Mouse (Mus musculus) liver, postnatal 0 days (tissue): Measurements from ENCODE around the gene Dnajc15. TPM values are rescaled to one million over a fixed set of nuclear protein-coding genes. Genes with fewer than 3 reads are reported as not detected.

Source experiments
- ATAC-seq: fragments of 200-750 bp; cut with Nextera tagmentation; 2 replicates; pipeline ENCODE4 v1.8.0; 2017; ENCODE audit warnings: mild to moderate bottlenecking, moderate library complexity
- DNase-seq: peaks from one replicate; pipeline ENCODE4 v3.0.0-alpha.2; 2016
- H3K27ac ChIP-seq: fragments of 300-500 bp; sonication (generic); 2 replicates; pipeline ENCODE4 v1.5.1; 2014; ENCODE audit warnings: antibody characterized with exemption, moderate library complexity, mild to moderate bottlenecking, low read depth
- H3K27me3 ChIP-seq: fragments of 300-500 bp; sonication (generic); 2 replicates; pipeline ENCODE4 v1.6.1; 2014; ENCODE audit warnings: low read length, control low read depth, mixed read lengths; ENCODE audit not compliant: insufficient read depth
- H3K36me3 ChIP-seq: fragments of 300-500 bp; sonication (generic); replicated peaks from 2 replicates; pipeline ENCODE4 v1.6.1; 2014; ENCODE audit warnings: mild to moderate bottlenecking, control low read depth, low read length, moderate library complexity, mixed read lengths; ENCODE audit not compliant: insufficient read depth
- H3K4me1 ChIP-seq: fragments of 300-500 bp; sonication (generic); 2 replicates; pipeline ENCODE4 v1.6.1; 2014; ENCODE audit warnings: antibody characterized with exemption, mild to moderate bottlenecking, control low read depth; ENCODE audit not compliant: insufficient read depth
- H3K4me2 ChIP-seq: fragments of 300-500 bp; sonication (generic); 2 replicates; pipeline ENCODE4 v1.6.1; 2014; ENCODE audit warnings: low read depth, mild to moderate bottlenecking, low read length, moderate library complexity, mixed read lengths
- H3K4me3 ChIP-seq: fragments of 300-500 bp; sonication (generic); 2 replicates; pipeline ENCODE4 v1.5.1; 2014; ENCODE audit warnings: low read depth, low read length
- H3K9ac ChIP-seq: fragments of 300-500 bp; sonication (generic); replicated peaks from 2 replicates; pipeline ENCODE4 v1.6.1; 2014; ENCODE audit warnings: mild to moderate bottlenecking, moderate library complexity
- H3K9me3 ChIP-seq: fragments of 300-500 bp; sonication (generic); 2 replicates; pipeline ENCODE4 v1.6.1; 2016; ENCODE audit warnings: mild to moderate bottlenecking, control low read depth, low read length, mixed read lengths
- CTCF ChIP-seq: sonication (generic); IDR thresholded peaks from 2 replicates; pipeline ENCODE4 v1.5.1; 2016; ENCODE audit warnings: antibody characterized with exemption, low read depth
- EP300 ChIP-seq: IDR thresholded peaks from 2 replicates; pipeline ENCODE4 v1.6.1; 2016; ENCODE audit warnings: antibody characterized with exemption, low read depth, mild to moderate bottlenecking
- WGBS: fragments of 180-500 bp; shearing (Covaris S2); extraction: QIAGEN DNeasy Blood & Tissue Kit; methylation state at CpG from one replicate; pipeline ENCODE4 v1.1.7; 2014; ENCODE audit not compliant: insufficient replicate concordance; 5-methylcytosine and 5-hydroxymethylcytosine counted together
- polyA plus RNA-seq: library from polyadenylated mRNA; unstranded; fragments of >200 nt; fragmentation: Nextera tagmentation; extraction: Ambion mirVana; gene quantifications from 2 replicates; pipeline ENCODE4 v1.2.1, GENCODE M21; 2015

Gene Dnajc15
- polyA plus RNA-seq, 1 experiment from 2014 or later, result 68.5 TPM

GRCm38 (mm10) chr14:77796506-77796905, 78.4 kb downstream of the Dnajc15 start:
- DNase-seq (no peak), ATAC-seq (no peak)
- Histone ChIP-seq H3K4me1 (no peaks in the 10 kb centered on the region), H3K27ac (no peak overlapping the region), H3K4me2 (no peak overlapping the region), H3K9ac (no peak overlapping the region), H3K27me3 (no peaks in the 10 kb centered on the region), H3K4me3 (no peak overlapping the region), H3K36me3 (no peaks in the 10 kb centered on the region), H3K9me3 (no peaks in the 10 kb centered on the region)
- TF ChIP-seq EP300 (no peak), CTCF (no peak)
- WGBS, result 79% methylated on average over 4 of the region's 4 CpGs

- H3K36me3 ChIP-seq, result no peaks in the 10 kb centered on the region
- DNase-seq, result no peak
- no peaks in the 10 kb centered on the region for H3K27me3 ChIP-seq
- 41% methylated on average over 5 of the region's 5 CpGs for WGBS
- ATAC-seq, result peak; percentile 36; the same call in 1 of the 2 replicates
- no peaks in the 10 kb centered on the region for H3K9me3 ChIP-seq
- H3K9ac ChIP-seq, result no peak overlapping the region
- no peak overlapping the region for H3K4me2 ChIP-seq
- H3K27ac ChIP-seq, result no peak overlapping the region
- no peak overlapping the region for H3K4me3 ChIP-seq
- H3K4me1 ChIP-seq, result no peaks in the 10 kb centered on the region
- TF ChIP-seq CTCF (no peak), EP300 (no peak)
Measured at GRCm38 (mm10) chr14:77795240-77795639, 79.7 kb downstream of the Dnajc15 start.

GRCm38 (mm10) chr14:77794285-77794949, 80.5 kb downstream of the Dnajc15 start:
- H3K4me2 ChIP-seq, result no peak overlapping the region
- H3K9me3 ChIP-seq, result no peaks in the 10 kb centered on the region
- no peak overlapping the region for H3K4me3 ChIP-seq
- H3K27me3 ChIP-seq, result no peaks in the 10 kb centered on the region
- no peak overlapping the region; the same call in 1 of the 2 replicates for H3K27ac ChIP-seq
- WGBS, result 58% methylated on average over 7 of the region's 7 CpGs
- H3K9ac ChIP-seq, result no peak overlapping the region
- ATAC-seq, result peak; percentile 47; the same call in 1 of the 2 replicates
- no peaks in the 10 kb centered on the region for H3K36me3 ChIP-seq
- TF ChIP-seq CTCF (no peak), EP300 (no peak)
- DNase-seq, result no peak
- no peaks in the 10 kb centered on the region for H3K4me1 ChIP-seq

GRCm38 (mm10) chr14:77792998-77793397, 81.9 kb downstream of the Dnajc15 start:
- DNase-seq, result no peak
- H3K9me3 ChIP-seq, result no peaks in the 10 kb centered on the region
- no peak for TF ChIP-seq CTCF
- no peak for TF ChIP-seq EP300
- H3K27ac ChIP-seq, result no peak overlapping the region
- no peak overlapping the region for H3K4me3 ChIP-seq
- no peak overlapping the region for H3K4me2 ChIP-seq
- H3K27me3 ChIP-seq, result no peaks in the 10 kb centered on the region
- ATAC-seq, result no peak
- 88% methylated on average over 6 of the region's 6 CpGs for WGBS
- no peak overlapping the region for H3K9ac ChIP-seq
- no peaks in the 10 kb centered on the region for H3K4me1 ChIP-seq
- no peaks in the 10 kb centered on the region for H3K36me3 ChIP-seq

- H3K27me3 ChIP-seq, result no peaks in the 10 kb centered on the region
- no peak overlapping the region for H3K27ac ChIP-seq
- ATAC-seq, result no peak
- no peaks in the 10 kb centered on the region for H3K4me1 ChIP-seq
- no peak overlapping the region for H3K4me3 ChIP-seq
- no peaks in the 10 kb centered on the region for H3K9me3 ChIP-seq
- DNase-seq, result peak; percentile 22
- H3K36me3 ChIP-seq, result no peaks in the 10 kb centered on the region
- TF ChIP-seq EP300 (no peak), CTCF (peak; percentile 62)
- no peak overlapping the region for H3K9ac ChIP-seq
- no peak overlapping the region for H3K4me2 ChIP-seq
Measured at GRCm38 (mm10) chr14:77783217-77783616, 91.7 kb downstream of the Dnajc15 start.

GRCm38 (mm10) chr14:77777365-77777764, 97.6 kb downstream of the Dnajc15 start:
- H3K4me2 ChIP-seq, result no peak overlapping the region
- no peak overlapping the region for H3K27ac ChIP-seq
- 70% methylated on average over 1 of the region's 1 CpGs for WGBS
- no peaks in the 10 kb centered on the region for H3K9me3 ChIP-seq
- H3K9ac ChIP-seq, result no peak overlapping the region
- ATAC-seq, result no peak
- no peaks in the 10 kb centered on the region for H3K4me1 ChIP-seq
- no peaks in the 10 kb centered on the region for H3K27me3 ChIP-seq
- H3K4me3 ChIP-seq, result no peak overlapping the region
- TF ChIP-seq CTCF, result no peak
- no peak for TF ChIP-seq EP300
- no peak for DNase-seq
- no peaks in the 10 kb centered on the region for H3K36me3 ChIP-seq

- no peak overlapping the region for H3K4me3 ChIP-seq
- no peak overlapping the region for H3K27ac ChIP-seq
- no peaks in the 10 kb centered on the region for H3K4me1 ChIP-seq
- TF ChIP-seq EP300, result no peak
- TF ChIP-seq CTCF, result no peak
- ATAC-seq, result no peak
- DNase-seq, result no peak
- no peaks in the 10 kb centered on the region for H3K36me3 ChIP-seq
- H3K4me2 ChIP-seq, result no peak overlapping the region
- no peaks in the 10 kb centered on the region for H3K9me3 ChIP-seq
- no peaks in the 10 kb centered on the region for H3K27me3 ChIP-seq
- WGBS, result 71% methylated on average over 11 of the region's 11 CpGs
- H3K9ac ChIP-seq, result no peak overlapping the region
Measured at GRCm38 (mm10) chr14:77776005-77776531, 98.9 kb downstream of the Dnajc15 start.
